Mouse (Mus musculus): Measurements from ENCODE around the gene Cyb5r4. TPM values are rescaled to one million over a fixed set of nuclear protein-coding genes. Genes with fewer than 3 reads are reported as not detected.

The Cyb5r4 gene
- total and polyA plus RNA-seq, 2 experiments from 2014 or later: 31.0 to 31.6 TPM

GRCm38 (mm10) chr9:87077919-87078318, 56.1 kb downstream of the Cyb5r4 start:
- H3K4me1 ChIP-seq (ENCODE audit: insufficient read depth, low read length): no peaks in the 10 kb centered on the region
- H3K27me3 ChIP-seq (ENCODE audit: insufficient read depth, low read length): no peaks in the 10 kb centered on the region
- peaks cover 6% of the 10 kb centered on the region for H3K36me3 ChIP-seq (ENCODE audit: insufficient read depth, low read length)
- no peak overlapping the region for H3K4me2 ChIP-seq (ENCODE audit: low read depth, low read length, poor library complexity, severe bottlenecking)
- ATAC-seq (ENCODE audit: low FRiP score): no peak
- H3K27ac ChIP-seq (ENCODE audit: low read depth, low read length): no peak overlapping the region
- no peak overlapping the region for H3K4me3 ChIP-seq (ENCODE audit: low read depth, low read length)
- TF ChIP-seq CTCF (IDR thresholded peaks at IDR 0.05): no peak
- H3K9me3 ChIP-seq (ENCODE audit: low read length): no peaks in the 10 kb centered on the region
- WGBS: 35% methylated on average over 2 of the region's 2 CpGs
- no peak overlapping the region for H3K9ac ChIP-seq (replicated peaks; ENCODE audit: low read length, poor library complexity, severe bottlenecking)
- no peak for DNase-seq (ENCODE audit: low spot score)

GRCm38 (mm10) chr9:87079511-87079910, 57.7 kb downstream of the Cyb5r4 start:
- ATAC-seq (ENCODE audit: low FRiP score) (no peak), DNase-seq (ENCODE audit: low spot score) (no peak)
- Histone ChIP-seq H3K9ac (replicated peaks; ENCODE audit: low read length, poor library complexity, severe bottlenecking) (no peak overlapping the region), H3K4me2 (ENCODE audit: low read depth, low read length, poor library complexity, severe bottlenecking) (no peak overlapping the region), H3K9me3 (ENCODE audit: low read length) (no peaks in the 10 kb centered on the region), H3K27ac (ENCODE audit: low read depth, low read length) (no peak overlapping the region), H3K4me1 (ENCODE audit: insufficient read depth, low read length) (no peaks in the 10 kb centered on the region), H3K4me3 (ENCODE audit: low read depth, low read length) (no peak overlapping the region), H3K27me3 (ENCODE audit: insufficient read depth, low read length) (no peaks in the 10 kb centered on the region), H3K36me3 (ENCODE audit: insufficient read depth, low read length) (peaks cover 6% of the 10 kb centered on the region)
- no peak for TF ChIP-seq CTCF (IDR thresholded peaks at IDR 0.05)
- WGBS: 62% methylated on average over 2 of the region's 2 CpGs

GRCm38 (mm10) chr9:87086991-87087390, 65.2 kb downstream of the Cyb5r4 start:
- no peak overlapping the region for H3K4me3 ChIP-seq (ENCODE audit: low read depth, low read length)
- no peak overlapping the region for H3K27ac ChIP-seq (ENCODE audit: low read depth, low read length)
- H3K4me1 ChIP-seq (ENCODE audit: insufficient read depth, low read length): no peaks in the 10 kb centered on the region
- no peak overlapping the region for H3K9ac ChIP-seq (replicated peaks; ENCODE audit: low read length, poor library complexity, severe bottlenecking)
- H3K36me3 ChIP-seq (ENCODE audit: insufficient read depth, low read length): no peaks in the 10 kb centered on the region
- TF ChIP-seq CTCF (IDR thresholded peaks at IDR 0.05): no peak
- DNase-seq (ENCODE audit: low spot score): no peak
- H3K4me2 ChIP-seq (ENCODE audit: low read depth, low read length, poor library complexity, severe bottlenecking): no peak overlapping the region
- H3K27me3 ChIP-seq (ENCODE audit: insufficient read depth, low read length): no peaks in the 10 kb centered on the region
- 90% methylated on average over 4 of the region's 4 CpGs for WGBS
- H3K9me3 ChIP-seq (ENCODE audit: low read length): no peaks in the 10 kb centered on the region
- no peak for ATAC-seq (ENCODE audit: low FRiP score)

- WGBS: 60% methylated on average over 2 of the region's 2 CpGs
- H3K36me3 ChIP-seq (ENCODE audit: insufficient read depth, low read length): no peaks in the 10 kb centered on the region
Measured at GRCm38 (mm10) chr9:87097989-87098388, 76.2 kb downstream of the Cyb5r4 start.

GRCm38 (mm10) chr9:87115019-87115418, 93.2 kb downstream of the Cyb5r4 start:
- Histone ChIP-seq H3K9me3 (ENCODE audit: low read length) (no peaks in the 10 kb centered on the region), H3K9ac (replicated peaks; ENCODE audit: low read length, poor library complexity, severe bottlenecking) (no peak overlapping the region), H3K4me2 (ENCODE audit: low read depth, low read length, poor library complexity, severe bottlenecking) (peak overlapping the region; percentile 18; the same call in 1 of the 2 replicates), H3K4me3 (ENCODE audit: low read depth, low read length) (no peak overlapping the region), H3K36me3 (ENCODE audit: insufficient read depth, low read length) (no peaks in the 10 kb centered on the region), H3K27me3 (ENCODE audit: insufficient read depth, low read length) (no peaks in the 10 kb centered on the region), H3K27ac (ENCODE audit: low read depth, low read length) (peak overlapping the region; percentile 86), H3K4me1 (ENCODE audit: insufficient read depth, low read length) (peaks cover 13% of the 10 kb centered on the region; the same call in 1 of the 2 replicates)
- DNase-seq (ENCODE audit: low spot score): no peak
- 44% methylated on average over 5 of the region's 5 CpGs for WGBS
- no peak for ATAC-seq (ENCODE audit: low FRiP score)
- TF ChIP-seq CTCF (IDR thresholded peaks at IDR 0.05): no peak

More at GRCm38 (mm10) chr9:87097989-87098388, 76.2 kb downstream of the Cyb5r4 start:
- Histone ChIP-seq H3K9me3 (ENCODE audit: low read length) (no peaks in the 10 kb centered on the region), H3K9ac (replicated peaks; ENCODE audit: low read length, poor library complexity, severe bottlenecking) (no peak overlapping the region), H3K27ac (ENCODE audit: low read depth, low read length) (no peak overlapping the region), H3K4me3 (ENCODE audit: low read depth, low read length) (no peak overlapping the region), H3K4me2 (ENCODE audit: low read depth, low read length, poor library complexity, severe bottlenecking) (no peak overlapping the region), H3K27me3 (ENCODE audit: insufficient read depth, low read length) (no peaks in the 10 kb centered on the region), H3K4me1 (ENCODE audit: insufficient read depth, low read length) (no peaks in the 10 kb centered on the region)
- peak; percentile 52 for TF ChIP-seq CTCF (IDR thresholded peaks at IDR 0.05)
- DNase-seq (ENCODE audit: low spot score): no peak
- ATAC-seq (ENCODE audit: low FRiP score): no peak

- Histone ChIP-seq H3K4me2 (ENCODE audit: low read depth, low read length, poor library complexity, severe bottlenecking) (peak overlapping the region; percentile 18; the same call in 1 of the 2 replicates), H3K27ac (ENCODE audit: low read depth, low read length) (peak overlapping the region; percentile 86), H3K9ac (replicated peaks; ENCODE audit: low read length, poor library complexity, severe bottlenecking) (0 out of 2 replicates have a peak overlapping the region, but pooled peaks have one; percentile 19), H3K27me3 (ENCODE audit: insufficient read depth, low read length) (no peaks in the 10 kb centered on the region), H3K4me1 (ENCODE audit: insufficient read depth, low read length) (peaks cover 13% of the 10 kb centered on the region; the same call in 1 of the 2 replicates), H3K9me3 (ENCODE audit: low read length) (no peaks in the 10 kb centered on the region), H3K4me3 (ENCODE audit: low read depth, low read length) (no peak overlapping the region), H3K36me3 (ENCODE audit: insufficient read depth, low read length) (no peaks in the 10 kb centered on the region)
- no peak for TF ChIP-seq CTCF (IDR thresholded peaks at IDR 0.05)
- peak; percentile 89 for ATAC-seq (ENCODE audit: low FRiP score)
- 7% methylated on average over 6 of the region's 6 CpGs for WGBS
- peak; percentile 69 for DNase-seq (ENCODE audit: low spot score)
Measured at GRCm38 (mm10) chr9:87115456-87115931, 93.7 kb downstream of the Cyb5r4 start.

Measured in midbrain, postnatal 0 days (tissue).